Mouse (Mus musculus) Patski (cell line): ENCODE data around the gene Speer4e. TPM values are rescaled to one million over a fixed set of nuclear protein-coding genes. Genes with fewer than 3 reads are reported as not detected.
"Not testable (repeated sequence)": the region's sequence is repeated elsewhere in the genome, so short reads cannot be mapped to it uniquely, and the experiment has no call there.

ENCODE experiments used
- ATAC-seq: fragments of 100-300 bp; one replicate; pipeline ENCODE4 v1.8.0; 2021
- CTCF ChIA-PET: fragments of 350-600 bp; sonication (Branson Sonifier 250); formaldehyde crosslinking; loops from one replicate; lab custom pipeline; 2022; ENCODE audit warnings: inconsistent platforms; lab: Charles Lee
- POLR2A ChIA-PET: fragments of 350-600 bp; sonication (Branson Sonifier 250); formaldehyde crosslinking; loops from one replicate; lab custom pipeline; 2022; ENCODE audit warnings: antibody characterized with exemption, inconsistent platforms; lab: Charles Lee
- DNase-seq: peaks from one replicate; pipeline ENCODE4 v3.0.0-alpha.2; 2011; ENCODE audit warnings: low read depth, low spot score
- H3K27me3 ChIP-seq: fragments of 371-371 bp; one replicate; pipeline ENCODE4 v1.5.1; 2021
- in situ Hi-C: fragments of 300-500 bp; cut with MboI; formaldehyde crosslinking; loops from 3 replicates; pipeline ENCODE4 v1.11.1; 2018; ENCODE audit warnings: low pct_unique_long_range_greater_than_20kb, mixed read lengths
- polyA plus RNA-seq: library from polyadenylated mRNA; unstranded; gene quantifications from one replicate; pipeline ENCODE4 v1.2.3, GENCODE M21; 2021

Speer4e gene
- polyA plus RNA-seq = not detected

DNA sequence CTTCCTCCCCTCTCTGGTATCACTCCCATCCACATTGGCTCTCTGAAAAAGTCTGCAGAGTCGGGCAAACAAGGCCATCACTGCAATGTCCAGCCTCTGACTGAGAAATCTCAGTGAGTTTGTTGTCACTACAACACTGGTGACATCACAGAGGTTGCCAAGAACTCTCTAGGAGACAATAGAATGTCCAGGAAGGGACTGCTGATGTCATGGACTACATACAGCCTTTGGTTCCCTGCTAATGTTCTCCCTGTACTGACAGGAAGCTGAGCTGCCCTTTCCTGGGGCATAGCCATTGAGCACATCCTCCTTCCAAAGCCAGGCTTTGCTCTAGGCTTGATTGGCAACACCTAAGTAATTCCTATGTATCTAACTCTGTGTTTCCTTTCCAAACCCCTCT lies at the start of gene Speer4e:
Gene Speer4e (minus strand): TSS at position 101 of the 400 bp plus-strand sequence.
- in situ Hi-C loops, DNase-seq, POLR2A ChIA-PET: not testable (repeated sequence)

DNA sequence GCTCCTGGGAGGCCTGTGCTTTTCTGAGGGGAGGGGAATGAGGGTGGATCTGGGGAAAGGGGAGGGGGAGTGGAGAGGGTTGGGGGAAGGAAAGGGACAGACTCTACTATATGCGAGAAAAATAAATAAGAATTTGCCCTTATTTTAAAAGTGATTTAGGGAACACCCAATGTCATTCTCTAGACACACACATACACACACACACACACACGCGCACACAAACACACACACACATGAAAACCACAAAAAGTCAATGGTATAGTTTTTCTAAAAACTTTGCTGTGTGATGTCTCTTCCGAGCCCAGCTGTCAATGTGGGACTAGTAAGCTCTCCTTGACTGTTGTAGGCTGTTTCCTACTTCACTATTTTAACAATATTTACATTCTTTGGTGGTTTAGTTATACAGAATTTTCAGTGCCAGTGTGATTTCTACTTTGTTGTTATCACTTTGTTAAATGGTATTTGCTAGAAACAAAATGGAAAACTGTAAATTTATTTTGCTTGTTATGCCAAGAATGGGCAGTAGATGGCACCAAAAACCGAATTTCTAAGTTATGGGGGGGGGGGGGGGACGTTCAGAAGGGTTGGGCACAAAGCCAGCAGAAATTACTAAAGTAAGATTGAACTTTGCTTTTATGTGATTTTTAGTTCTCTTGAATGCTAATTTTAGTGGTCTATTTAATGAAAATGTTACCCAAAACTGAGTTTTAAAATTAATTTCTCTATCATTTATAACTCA lies 48.6 kb upstream of the Speer4e start:
- POLR2A ChIA-PET, CTCF ChIA-PET, DNase-seq, in situ Hi-C loops, H3K27me3 ChIP-seq, ATAC-seq: not testable (repeated sequence)

More for the DNA sequence above, at the start of gene Speer4e:
- ATAC-seq, H3K27me3 ChIP-seq, CTCF ChIA-PET: not testable (repeated sequence)

- H3K27me3 ChIP-seq, ATAC-seq, DNase-seq, CTCF ChIA-PET, in situ Hi-C loops, POLR2A ChIA-PET: not testable (repeated sequence)
Observed at GRCm38 (mm10) chr5:14978835-14979234, 40.6 kb upstream of the Speer4e start, which contains the start of gene Gm10354. TSS of gene Gm10354 (minus strand) at chr5:14978935.

DNA sequence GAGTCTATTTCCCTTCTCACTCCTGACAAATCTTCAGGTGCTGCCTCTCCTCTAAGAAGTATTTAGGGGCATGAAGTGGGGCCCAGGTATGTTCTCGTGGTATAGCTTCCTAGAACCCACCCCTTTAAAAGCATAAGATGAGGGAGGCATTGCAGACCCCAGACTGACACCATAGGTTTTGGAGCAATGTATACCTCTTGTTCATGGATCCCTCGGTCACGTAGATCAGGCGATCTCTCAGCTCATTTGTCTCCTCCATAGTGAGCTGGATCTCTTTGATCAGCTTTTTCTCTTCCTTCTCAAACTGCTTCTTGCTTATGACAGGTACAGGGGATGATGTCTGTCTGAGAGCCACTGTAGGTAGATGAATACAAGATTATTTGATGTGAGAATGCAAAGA lies 39.1 kb upstream of the Speer4e start:
- in situ Hi-C loops, DNase-seq, CTCF ChIA-PET, H3K27me3 ChIP-seq, ATAC-seq, POLR2A ChIA-PET: not testable (repeated sequence)

GRCm38 (mm10) chr5:14975294-14975693 lies 37.1 kb upstream of the Speer4e start:
- POLR2A ChIA-PET, ATAC-seq, CTCF ChIA-PET, DNase-seq, H3K27me3 ChIP-seq, in situ Hi-C loops: not testable (repeated sequence)

DNA sequence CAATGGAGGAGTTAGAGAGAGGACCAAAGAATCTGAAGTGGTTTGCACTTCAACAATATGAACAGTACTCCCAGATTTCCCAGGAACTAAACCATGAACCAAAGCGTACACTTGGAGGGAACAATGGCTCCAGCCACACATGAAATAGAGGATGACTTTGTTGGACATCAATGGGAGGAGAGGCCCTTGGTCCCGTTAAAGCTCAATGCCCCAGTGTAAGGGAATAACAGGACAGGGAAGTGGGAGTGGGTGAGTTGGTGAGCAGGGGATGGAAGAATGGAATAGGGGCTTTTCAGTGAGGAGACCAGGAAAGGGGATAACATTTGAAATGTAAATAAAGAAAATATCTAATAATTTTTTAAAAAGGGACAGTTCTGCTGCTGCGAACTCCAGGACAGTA lies 34.6 kb upstream of the Speer4e start:
- in situ Hi-C loops, CTCF ChIA-PET, ATAC-seq, H3K27me3 ChIP-seq, DNase-seq, POLR2A ChIA-PET: not testable (repeated sequence)

DNA sequence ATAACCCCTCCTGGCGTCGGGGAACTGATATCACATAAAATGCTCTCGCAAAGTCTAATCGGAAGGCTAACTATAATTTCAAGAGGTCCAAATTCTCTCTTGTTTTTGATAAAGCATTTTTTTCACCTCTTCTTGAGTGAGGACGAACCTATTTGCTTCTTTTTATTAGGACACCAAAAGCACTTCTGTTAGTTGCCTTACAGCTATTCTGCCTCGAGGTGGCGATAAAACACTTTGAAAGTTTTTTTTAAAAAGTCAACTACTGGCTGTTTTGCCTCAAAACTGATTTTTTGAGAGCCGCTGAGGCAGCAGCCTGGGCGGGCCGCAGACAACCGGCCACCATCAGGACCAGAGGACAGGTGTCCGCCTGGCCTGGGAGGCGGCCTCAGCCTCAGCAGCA lies 25.6 kb upstream of the Speer4e start:
- H3K27me3 ChIP-seq, in situ Hi-C loops, ATAC-seq, CTCF ChIA-PET, DNase-seq, POLR2A ChIA-PET: not testable (repeated sequence)

- ATAC-seq, POLR2A ChIA-PET: not testable (repeated sequence)
Observed at GRCm38 (mm10) chr5:14961502-14961901, 23.3 kb upstream of the Speer4e start.

GRCm38 (mm10) chr5:14955928-14956706 lies 17.9 kb upstream of the Speer4e start:
- H3K27me3 ChIP-seq, CTCF ChIA-PET, DNase-seq, in situ Hi-C loops, POLR2A ChIA-PET, ATAC-seq: not testable (repeated sequence)

More at GRCm38 (mm10) chr5:14961502-14961901, 23.3 kb upstream of the Speer4e start:
- DNase-seq, H3K27me3 ChIP-seq, in situ Hi-C loops, CTCF ChIA-PET: not testable (repeated sequence)

GRCm38 (mm10) chr5:14953587-14953986 lies 15.4 kb upstream of the Speer4e start:
- POLR2A ChIA-PET, ATAC-seq, H3K27me3 ChIP-seq, CTCF ChIA-PET, DNase-seq, in situ Hi-C loops: not testable (repeated sequence)

DNA sequence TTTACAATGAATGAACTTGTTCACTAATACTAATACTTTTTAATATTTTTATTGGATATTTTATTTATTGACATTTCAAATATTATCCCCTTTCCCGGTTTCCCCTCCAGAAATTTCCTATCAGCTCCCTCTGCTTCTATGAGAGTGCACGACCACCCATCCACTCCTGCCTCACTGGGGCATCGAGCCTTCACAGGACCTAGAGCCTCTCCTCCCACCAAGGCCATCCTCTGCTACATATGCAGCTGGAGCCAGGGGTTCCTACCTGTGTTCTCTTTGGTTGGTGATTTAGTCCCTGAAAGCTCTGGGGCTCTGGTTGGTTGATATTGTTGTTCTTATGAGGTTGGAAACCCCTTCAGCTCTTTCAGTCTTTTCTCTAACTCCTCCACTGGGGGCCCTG lies 14.5 kb upstream of the Speer4e start:
- DNase-seq, POLR2A ChIA-PET, in situ Hi-C loops, ATAC-seq, H3K27me3 ChIP-seq, CTCF ChIA-PET: not testable (repeated sequence)

DNA sequence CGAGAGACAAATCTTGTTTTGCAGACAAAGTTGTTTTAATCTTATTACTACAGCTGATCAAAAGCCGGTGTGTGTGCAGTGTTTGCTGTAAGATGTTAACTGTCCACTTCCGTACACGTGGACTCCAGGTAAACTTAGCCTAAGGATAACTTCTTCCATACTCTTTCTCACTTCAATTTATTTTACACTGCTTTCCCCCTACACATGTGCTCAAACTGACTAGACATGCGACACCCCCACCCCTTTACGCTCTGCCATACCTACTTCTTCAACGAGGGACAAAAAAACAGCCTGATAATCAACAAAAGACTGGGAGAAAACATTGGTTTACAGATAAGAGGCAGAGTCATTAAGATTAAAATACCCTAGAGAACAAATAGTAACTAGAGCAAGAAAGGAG lies 13.6 kb upstream of the Speer4e start:
- POLR2A ChIA-PET, CTCF ChIA-PET, in situ Hi-C loops, DNase-seq, H3K27me3 ChIP-seq, ATAC-seq: not testable (repeated sequence)

GRCm38 (mm10) chr5:14947482-14948198 lies 9.4 kb upstream of the Speer4e start:
- CTCF ChIA-PET, H3K27me3 ChIP-seq, DNase-seq, in situ Hi-C loops, POLR2A ChIA-PET, ATAC-seq: not testable (repeated sequence)

DNA sequence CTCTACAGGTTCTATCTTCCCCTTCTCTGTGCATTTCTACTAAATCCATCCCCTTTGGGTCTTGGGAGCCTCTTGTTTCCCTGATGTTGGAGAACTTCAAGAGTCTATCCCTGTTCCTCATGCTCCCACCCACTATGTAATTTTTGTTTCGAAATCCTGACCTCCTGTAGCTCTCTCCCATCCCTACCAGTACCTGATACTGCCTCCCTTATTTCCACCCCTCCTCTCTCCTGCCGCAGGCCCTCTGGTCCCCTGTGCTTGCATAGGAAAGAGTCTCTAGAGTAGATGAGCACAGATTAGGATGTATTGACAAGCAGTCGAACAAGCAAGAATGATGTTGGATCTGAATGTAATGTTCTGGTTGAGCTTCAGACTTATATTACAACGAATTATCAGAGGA lies 7.3 kb upstream of the Speer4e start:
- POLR2A ChIA-PET, DNase-seq, in situ Hi-C loops, ATAC-seq, CTCF ChIA-PET, H3K27me3 ChIP-seq: not testable (repeated sequence)
